Mouse (Mus musculus) mature B cell (primary cell): ENCODE data around the gene Foxn1.

Experiments used
- in situ Hi-C: fragments of 300-500 bp; cut with MboI; formaldehyde crosslinking; loops from 2 replicates; pipeline ENCODE4 v1.14.3; 2019

Foxn1 gene

GRCm38 (mm10) chr11:78358330-78359007, 27.9 kb downstream of the Foxn1 start:
- in situ Hi-C loops, result no loop called here

GRCm38 (mm10) chr11:78355471-78356238, 30.7 kb downstream of the Foxn1 start:
- in situ Hi-C loops, result no loop called here

DNA sequence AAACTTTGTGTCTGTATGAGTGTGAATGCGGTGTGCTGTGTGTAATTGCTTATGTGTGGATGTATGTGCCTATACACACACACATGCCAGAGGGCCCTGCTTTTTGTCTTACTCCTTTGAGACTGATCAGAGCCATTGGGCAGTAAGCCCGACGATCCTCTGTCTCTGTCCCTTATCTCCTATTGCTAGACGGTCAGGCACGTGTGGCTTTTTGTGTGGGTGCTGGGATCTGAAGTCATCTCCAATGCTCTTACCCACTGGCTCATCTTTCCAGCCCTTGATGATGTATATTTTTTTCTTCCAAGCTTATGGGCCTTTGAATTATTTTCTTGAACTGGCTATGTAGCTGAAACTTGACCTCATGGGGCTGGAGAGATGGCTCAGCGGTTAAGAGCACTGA, 31.5 kb downstream of the Foxn1 start:
- in situ Hi-C loops, result no loop called here

DNA sequence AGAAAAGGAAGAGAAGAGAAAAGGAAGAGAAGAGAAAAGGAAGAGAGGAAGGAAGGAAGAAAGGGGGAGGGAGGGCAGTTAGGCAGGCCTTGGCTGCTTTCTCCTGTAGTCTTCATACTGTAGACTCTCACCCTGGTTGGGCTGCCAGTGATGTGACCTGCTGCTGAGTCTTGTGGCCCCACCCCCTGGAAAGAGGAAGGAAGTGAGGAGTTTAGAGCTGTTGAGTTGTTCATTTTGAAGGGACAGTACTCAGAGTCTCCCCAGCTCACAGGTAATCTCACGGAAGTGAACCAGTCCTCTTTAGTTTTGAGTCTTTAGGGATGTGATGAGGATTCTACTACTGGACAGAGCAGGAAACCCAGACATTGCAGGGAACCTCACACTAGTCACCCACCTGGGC, 33.3 kb downstream of the Foxn1 start:
- in situ Hi-C loops, result no loop called here

GRCm38 (mm10) chr11:78349441-78350358, 36.7 kb downstream of the Foxn1 start:
- in situ Hi-C loops, result no loop called here

- in situ Hi-C loops, result no loop called here
These were observed 37.9 kb downstream of the Foxn1 start for GRCm38 (mm10) chr11:78348474-78348873.

DNA sequence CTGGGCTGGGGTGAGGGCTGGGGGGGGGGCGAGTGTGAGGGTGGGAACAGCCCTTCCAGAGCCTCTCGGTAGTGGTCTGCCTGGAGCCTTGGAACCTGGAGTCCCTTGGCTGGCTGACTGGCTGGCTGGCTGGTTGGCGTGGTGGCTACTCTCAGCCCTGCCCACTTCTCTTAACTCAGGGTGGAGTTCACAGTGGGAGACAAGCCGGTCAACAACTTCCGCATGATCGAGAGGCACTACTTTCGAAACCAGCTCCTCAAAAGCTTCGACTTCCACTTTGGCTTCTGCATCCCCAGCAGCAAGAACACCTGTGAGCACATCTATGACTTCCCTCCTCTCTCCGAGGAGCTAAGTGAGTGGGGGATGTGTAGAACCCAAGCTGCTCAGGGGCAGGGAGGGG, 38.5 kb downstream of the Foxn1 start:
- in situ Hi-C loops, result no loop called here

DNA sequence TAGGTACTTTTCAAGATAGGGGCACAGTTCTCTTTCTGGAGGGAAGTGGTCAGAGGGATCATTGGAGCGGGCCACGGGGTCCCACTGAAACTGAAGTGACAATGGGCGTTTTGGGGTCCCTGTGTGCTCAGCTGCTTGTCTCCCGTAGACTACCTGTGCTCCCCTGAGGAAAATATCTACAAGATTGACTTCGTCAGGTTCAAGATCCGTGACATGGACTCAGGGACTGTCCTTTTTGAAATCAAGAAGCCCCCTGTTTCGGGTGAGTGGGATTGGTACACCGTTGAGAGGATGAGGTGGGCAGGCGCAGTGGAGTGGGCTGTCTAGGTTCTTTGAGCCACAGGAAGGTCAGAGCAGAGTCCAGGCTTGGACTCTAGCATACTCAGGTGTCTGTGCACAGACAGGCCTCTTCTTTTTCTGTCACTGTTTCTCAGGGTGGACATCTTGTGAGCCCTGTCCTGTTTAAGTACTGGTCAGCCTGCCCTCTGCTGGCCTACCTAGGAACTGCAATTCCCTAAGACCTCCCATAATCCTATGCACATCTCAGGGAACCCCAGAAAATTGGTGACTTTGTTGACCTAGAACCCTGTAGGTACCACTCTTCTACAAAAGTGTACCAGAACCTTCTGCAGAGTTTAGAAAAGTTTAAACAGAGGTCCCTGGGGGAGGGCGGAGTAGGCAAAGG, 39.1 kb downstream of the Foxn1 start:
- in situ Hi-C loops, result no loop called here

GRCm38 (mm10) chr11:78346326-78347069, 39.9 kb downstream of the Foxn1 start:
- in situ Hi-C loops, result no loop called here

DNA sequence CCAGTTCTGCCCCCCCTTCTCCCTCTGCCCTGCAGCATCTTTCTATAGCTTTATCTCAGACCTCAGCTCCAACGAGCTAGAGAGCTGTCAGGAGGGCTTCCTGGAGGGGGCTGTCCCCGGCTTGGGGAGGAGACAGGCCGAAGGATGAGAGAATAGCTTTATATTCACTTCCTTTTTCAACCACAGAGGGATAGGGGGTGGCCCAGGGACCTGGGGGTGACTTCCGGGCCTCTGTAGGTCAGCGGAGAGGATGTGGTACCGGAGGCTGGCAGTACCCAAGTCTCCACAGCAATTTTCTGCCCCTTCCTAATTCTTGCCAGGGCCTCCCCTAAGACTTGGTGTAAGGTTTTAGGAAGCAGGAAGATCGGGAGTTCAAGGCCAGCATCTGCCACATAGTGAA, 40.6 kb downstream of the Foxn1 start:
- in situ Hi-C loops, result no loop called here

- in situ Hi-C loops, result no loop called here
These were observed 41.3 kb downstream of the Foxn1 start for GRCm38 (mm10) chr11:78344890-78345715.

DNA sequence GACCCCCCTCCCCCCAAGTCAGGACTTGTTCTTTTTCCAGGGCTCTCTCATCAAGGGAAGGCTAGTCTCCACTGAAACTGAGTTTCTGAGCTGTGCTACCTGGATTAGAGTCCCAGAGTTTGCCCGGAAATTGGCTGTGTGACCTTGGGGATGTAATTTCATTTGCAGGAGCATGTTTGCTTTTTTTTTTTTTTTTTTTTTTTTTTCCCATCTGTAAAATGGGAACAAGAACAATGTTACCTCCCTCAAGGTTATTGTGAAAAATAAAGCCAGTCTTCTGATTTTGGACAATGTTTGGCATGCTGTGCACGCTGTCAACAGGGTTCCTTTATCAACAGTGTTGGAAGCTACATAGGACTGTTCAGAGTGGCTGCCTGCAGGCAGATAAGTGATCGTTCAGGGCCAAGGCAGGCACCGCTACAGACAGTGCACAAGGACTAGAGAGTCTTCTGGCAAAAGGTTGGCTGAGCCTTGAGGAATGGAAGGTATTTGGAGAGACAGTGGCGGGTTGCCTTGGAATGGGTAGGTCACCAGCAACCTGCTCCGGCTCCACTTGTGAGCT, 41.9 kb downstream of the Foxn1 start:
- in situ Hi-C loops, result no loop called here

- in situ Hi-C loops, result no loop called here
These were observed 42.7 kb downstream of the Foxn1 start, which contains the start of gene Unc119 for GRCm38 (mm10) chr11:78343381-78344327. Gene Unc119 (plus strand): TSS chr11:78343482.

DNA sequence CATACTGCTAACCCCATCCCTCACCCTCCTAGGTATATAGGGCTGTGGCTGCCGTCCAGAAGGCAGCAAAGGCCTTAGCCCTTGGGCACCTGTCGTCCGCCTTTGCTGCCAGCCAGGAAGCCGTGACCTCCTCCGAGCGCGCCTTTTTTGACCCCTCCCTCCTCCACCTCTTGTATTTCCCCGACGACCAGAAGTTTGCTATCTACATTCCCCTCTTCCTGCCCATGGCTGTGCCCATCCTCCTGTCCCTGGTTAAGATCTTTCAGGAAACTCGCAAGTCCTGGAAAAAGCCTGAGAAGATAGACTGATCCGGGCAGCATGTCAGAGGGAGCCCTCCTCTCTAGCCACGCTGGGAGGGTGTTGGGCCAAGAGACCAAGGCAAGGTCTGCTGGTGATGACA, 44.7 kb downstream of the Foxn1 start:
- in situ Hi-C loops, result no loop called here

DNA sequence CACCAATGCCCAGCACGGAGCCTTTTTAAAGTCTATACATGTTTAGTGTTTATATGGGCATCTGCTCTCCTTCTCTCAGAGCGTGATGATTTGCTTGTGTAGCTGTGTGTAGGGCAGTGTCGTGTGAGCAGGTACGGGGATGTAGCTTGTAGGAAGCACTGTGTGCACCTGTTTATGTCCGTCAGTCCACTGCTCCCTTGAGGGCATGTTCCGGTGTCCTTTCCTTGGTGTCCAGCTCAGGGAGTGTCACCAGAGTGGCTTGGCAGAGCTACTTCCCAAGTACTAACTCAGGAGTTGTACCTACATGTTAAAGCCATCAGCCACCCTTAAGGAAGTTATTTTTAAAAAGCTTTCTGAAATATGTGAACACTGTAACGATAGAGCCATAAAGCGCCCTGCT, 49.3 kb downstream of the Foxn1 start:
- in situ Hi-C loops, result no loop called here

GRCm38 (mm10) chr11:78333992-78334391, 52.4 kb downstream of the Foxn1 start:
- in situ Hi-C loops, result no loop called here

DNA sequence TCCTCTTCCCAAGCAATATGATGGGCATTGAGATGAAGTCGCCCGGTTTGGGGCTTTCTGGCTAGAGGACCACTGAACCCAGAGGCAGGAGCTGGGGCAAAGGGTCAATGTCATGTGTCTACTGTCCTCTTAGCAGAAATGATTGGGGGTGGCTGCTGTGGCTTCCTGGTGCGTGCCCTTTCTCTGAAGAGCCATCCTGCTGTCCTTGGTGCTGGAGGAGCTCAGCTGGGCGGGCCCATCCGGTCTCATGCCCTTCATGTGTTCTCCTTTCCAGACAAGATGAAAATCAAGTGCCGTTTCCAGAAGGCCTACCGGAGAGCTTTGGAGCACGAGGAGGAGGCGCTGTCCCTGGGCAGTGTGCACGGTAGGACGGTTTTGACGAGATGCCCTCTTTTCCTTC, 53.7 kb downstream of the Foxn1 start:
- in situ Hi-C loops, result no loop called here

- in situ Hi-C loops, result no loop called here
These were observed 57.8 kb downstream of the Foxn1 start for GRCm38 (mm10) chr11:78328512-78329056.
